Mouse (Mus musculus) MEL-GATA-1-ER (cell line): ENCODE measurements at regions not wholly inside any gene's neighbourhood (a gene's known extent, or its start where the extent isn't known, plus 50 kb on each side); places are given as distances from the start of the nearest gene placed in this dataset.

Source experiments
- DNase-seq: peaks from one replicate; pipeline ENCODE4 v3.0.0-alpha.2; 2012; ENCODE audit warnings: low read depth; ENCODE audit errors: extremely low read depth

DNA sequence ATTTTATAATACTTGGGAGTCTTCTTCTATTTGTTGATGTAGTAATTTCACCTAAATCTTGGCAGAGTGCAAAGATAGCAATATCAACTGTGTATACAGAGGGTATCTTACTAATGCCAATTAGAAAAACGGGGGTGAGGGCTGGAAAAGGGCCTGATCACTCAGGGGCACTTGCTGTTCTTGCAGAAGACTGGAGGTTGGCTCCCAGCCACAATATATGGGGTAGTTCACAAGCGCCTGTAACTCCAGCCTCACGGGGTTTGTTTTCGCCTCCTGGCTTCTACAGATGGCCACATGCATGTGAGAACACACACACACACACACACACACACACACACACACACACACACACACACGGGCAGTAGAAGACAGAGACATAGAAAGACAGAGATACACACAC, 185.7 kb downstream of the Plk2 start:
- DNase-seq: no peak

DNA sequence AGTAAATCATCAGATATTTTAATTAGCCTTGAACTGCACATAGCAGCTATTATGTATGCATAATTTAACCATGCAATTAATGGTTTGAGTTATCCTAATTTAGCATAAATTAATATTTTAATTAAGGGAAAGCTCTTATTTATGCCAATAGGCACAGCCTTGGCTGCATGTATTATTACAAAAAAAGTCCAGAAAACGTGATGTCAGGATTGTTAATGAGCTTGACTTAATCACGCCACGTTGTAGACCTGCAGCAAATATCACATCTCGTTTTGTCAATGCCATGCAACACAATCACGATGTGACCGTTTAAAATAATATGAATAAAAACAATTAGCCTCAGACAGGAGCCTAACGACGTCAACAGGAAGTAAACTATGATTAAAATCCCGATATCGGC, 189.9 kb downstream of the Plk2 start:
- DNase-seq: no peak

GRCm38 (mm10) chr13:110594630-110595029, 199.8 kb downstream of the Plk2 start:
- no peak for DNase-seq

GRCm38 (mm10) chr13:110599666-110600065, 204.8 kb downstream of the Plk2 start:
- DNase-seq: no peak

DNA sequence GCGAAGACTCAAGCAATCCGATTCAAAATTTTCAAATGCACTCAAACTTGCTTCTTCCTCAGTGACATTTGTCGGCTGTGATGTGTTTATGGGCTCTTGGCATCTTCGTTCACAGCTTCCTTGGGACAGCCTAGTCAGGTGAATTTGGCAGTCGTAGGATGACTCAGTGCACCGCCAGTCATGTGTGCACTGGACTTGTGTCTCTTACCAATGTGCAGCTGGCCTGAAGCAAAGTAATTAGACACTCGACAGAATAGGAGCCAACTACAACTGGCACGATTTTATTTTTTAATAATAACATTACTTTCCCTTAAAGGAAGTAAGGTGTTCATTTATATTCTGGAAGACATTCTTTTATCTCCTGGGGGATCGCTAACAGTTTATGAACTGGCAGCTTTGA, 205.5 kb downstream of the Plk2 start:
- no peak for DNase-seq

- no peak for DNase-seq
Observed at GRCm38 (mm10) chr13:110601352-110601751, 206.5 kb downstream of the Plk2 start.

GRCm38 (mm10) chr13:110601840-110602239, 207.0 kb downstream of the Plk2 start:
- no peak for DNase-seq

DNA sequence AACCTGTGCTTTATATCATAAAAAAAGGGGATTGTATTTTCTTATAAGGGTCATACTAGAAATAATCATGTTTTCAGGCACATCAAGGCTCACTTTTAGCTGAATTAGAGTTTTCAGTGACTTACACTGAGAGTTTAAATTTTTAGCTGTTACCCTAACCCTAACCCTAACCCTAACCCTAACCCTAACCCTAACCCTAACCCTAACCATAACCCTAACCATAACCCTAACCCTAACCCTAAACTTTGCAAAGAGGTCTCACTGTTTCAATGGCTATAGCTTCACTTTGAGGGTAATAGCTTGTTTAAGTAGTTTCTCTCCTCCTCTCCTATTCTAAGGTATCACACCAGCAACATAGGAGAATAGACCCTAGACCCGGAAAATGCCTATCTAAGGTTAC, 208.0 kb downstream of the Plk2 start:
- no peak for DNase-seq

GRCm38 (mm10) chr13:110619010-110619409, 224.2 kb downstream of the Plk2 start:
- DNase-seq: no peak

- no peak for DNase-seq
Observed at GRCm38 (mm10) chr13:110627136-110627535, 232.3 kb downstream of the Plk2 start.

DNA sequence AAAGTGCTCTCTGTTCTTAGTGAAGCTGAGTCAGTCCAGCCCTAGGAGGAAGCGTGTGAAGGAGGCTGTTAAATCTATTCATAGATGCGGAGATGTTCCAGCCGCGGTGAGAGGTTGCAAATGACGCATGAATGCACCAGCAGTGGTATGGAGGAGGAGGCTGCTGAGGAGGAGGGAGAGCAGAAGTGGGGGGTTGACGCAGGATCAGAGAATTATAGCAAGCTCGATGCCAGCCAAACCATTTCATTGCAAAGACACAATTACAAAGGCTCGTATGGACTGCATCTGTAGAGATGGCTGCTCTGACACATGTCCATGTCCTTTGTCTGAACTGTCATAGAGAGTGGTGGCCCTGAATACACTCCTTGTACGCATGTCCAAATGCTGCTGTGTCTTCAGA, 232.9 kb downstream of the Plk2 start:
- DNase-seq: no peak

- DNase-seq: no peak
Observed at GRCm38 (mm10) chr13:110628201-110628600, 233.4 kb downstream of the Plk2 start.

GRCm38 (mm10) chr13:110633261-110633781, 238.5 kb downstream of the Plk2 start:
- DNase-seq: no peak

DNA sequence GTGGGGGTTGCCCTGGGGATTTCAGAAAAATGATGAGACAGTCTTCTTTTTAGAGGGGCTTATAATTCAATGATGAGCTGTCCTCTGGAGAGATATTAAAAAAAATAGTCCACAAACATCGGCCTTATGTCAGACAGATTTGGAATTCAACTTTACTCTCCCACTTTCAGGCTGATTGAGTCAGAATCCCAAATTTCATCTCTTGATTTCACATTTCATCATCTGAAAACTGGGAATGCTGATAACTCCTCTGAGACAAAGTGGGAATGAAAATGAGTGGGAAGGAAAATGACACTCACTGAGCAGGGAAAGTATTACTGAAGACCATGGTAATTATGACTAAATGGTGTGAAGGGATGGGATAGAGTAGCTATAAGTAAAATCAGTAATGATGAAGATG, 239.1 kb downstream of the Plk2 start:
- no peak for DNase-seq

- DNase-seq: no peak
Observed at GRCm38 (mm10) chr13:110642792-110643191, 247.9 kb downstream of the Plk2 start.

GRCm38 (mm10) chr13:110643198-110643896, 248.5 kb downstream of the Plk2 start:
- DNase-seq: no peak

DNA sequence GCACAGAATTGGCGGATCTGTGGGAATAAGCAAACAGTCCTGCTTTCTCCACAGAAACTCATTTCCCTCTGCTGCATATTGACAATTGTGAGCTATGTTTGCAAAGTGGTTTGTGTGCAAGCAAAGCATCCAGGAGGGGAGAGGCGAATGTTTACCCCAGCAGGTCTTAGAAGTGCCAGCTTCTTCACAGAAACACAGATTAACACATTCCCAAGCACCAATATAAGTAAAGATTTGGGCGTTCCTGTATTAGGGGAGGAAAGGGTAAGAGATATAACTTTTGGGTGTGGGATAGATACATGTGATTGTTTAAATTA, 249.0 kb downstream of the Plk2 start:
- DNase-seq: no peak

DNA sequence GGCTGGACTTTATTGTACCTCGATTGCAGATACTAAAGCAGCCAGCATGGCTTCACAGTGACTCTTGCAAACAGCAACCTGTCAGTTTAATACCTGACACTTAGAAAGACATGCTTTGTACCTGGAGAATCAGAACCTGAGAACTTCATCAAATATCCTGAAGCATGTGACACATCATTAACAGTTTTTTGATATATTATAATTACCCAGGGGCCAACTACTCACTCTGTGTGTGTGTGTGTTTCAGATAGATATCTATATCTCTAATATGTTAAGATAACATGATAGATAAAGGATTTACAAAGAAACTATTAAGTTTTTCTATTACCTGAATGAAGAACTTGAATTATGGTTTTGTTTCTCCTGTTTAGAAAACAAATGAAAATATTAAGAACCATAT, 254.5 kb downstream of the Plk2 start:
- no peak for DNase-seq

DNA sequence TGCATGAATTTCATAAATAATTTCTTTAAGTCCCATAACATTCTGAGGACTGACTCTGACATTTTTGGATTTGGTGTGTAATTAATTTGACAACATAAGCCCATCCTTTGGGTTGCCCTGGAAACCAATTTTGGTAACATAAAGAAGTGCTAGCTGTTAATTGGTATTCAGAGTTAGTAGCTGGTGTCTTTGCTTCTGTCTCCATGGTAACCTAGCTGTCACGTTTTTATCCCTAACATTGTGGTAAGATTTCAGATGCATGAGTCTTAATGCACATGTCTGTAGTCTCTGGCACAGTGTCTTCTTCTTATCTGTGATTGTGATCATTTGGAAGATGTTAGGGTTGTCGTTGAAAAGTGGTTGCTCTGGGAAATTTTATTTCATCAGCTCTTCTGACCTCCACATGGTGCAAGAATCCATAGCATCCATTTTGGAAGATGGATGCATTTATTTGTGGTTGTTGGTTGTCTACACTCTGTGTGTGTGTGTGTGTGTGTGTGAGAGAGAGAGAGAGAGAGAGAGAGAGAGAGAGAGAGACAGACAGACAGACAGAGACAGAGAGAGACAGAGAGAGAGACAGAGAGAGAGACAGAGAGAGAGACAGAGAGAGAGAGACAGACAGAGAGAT, 255.1 kb downstream of the Plk2 start:
- no peak for DNase-seq

GRCm38 (mm10) chr13:110652201-110652600, 257.4 kb downstream of the Plk2 start:
- DNase-seq: no peak

- DNase-seq: no peak
Observed at GRCm38 (mm10) chr13:110665073-110665800, 270.4 kb downstream of the Plk2 start.

DNA sequence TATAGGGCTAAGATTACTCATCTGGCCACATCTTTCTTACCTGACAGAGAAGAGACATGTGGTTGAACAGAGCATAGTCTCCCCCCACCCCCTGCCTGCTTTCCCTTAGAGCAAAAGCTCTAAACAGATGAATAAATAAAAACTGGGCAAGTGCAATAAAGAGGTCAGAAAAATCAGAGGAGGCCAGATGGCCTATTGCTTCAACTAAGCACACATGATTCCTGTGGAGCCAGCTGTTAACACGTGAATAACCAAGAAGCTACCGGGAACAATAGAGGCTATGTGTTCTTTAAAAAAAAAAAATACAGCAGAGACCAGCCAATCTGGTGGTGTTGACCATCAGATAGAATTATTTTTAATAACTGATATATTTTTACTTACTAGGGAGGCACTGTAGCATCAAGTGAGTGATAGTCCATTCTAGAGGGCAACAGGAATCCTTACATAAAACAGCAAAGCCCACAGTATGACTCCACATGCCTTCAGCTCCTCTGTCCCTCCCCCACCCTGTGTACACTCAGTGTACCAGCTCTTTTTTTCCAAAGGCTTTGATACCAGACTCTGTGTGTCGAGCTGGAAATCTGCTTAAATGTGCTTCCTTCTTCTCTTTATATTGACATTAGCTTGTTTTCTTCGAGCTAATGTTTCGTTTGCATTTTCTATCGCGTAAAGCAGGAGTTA, 272.6 kb downstream of the Plk2 start:
- no peak for DNase-seq
